Mouse (Mus musculus): ENCODE measurements around the gene Flot2. TPM values are rescaled to one million over a fixed set of nuclear protein-coding genes. Genes with fewer than 3 reads are reported as not detected.
A peak's percentile ranks its signal among the peaks of the same experiment; 100 is the strongest.

Gene Flot2
- polyA plus RNA-seq, 1 experiment from 2014 or later: 40.4 TPM

DNA sequence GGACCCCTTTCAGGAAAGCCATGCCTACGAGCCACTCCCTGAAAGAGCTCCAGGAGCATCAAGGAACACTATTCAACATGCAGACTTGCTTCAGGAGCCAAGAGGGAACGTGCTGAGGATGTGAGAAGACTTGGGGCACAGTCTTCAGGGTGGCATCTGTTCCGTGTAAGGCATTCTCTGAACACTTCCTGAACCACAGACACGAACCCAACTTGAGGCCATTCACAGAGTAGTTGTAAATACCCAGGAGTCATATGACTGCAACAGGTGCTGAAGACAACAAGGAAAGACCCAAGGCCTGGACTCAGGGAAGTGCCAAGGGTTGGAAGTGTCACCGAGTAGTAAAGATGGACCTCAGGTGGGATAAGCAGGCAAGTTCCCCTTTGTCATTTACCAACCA lies 29.8 kb downstream of the Flot2 start:
- Histone ChIP-seq H3K4me2 (ENCODE audit: low read depth, low read length) (no peak overlapping the region), H3K9me3 (replicated peaks; ENCODE audit: control insufficient read depth, low read length) (no peaks in the 10 kb centered on the region), H3K27me3 (ENCODE audit: control insufficient read depth, insufficient read depth, low read length) (no peaks in the 10 kb centered on the region), H3K27ac (replicated peaks; ENCODE audit: low read depth, low read length) (no peak overlapping the region), H3K4me3 (ENCODE audit: low read depth, low read length) (no peak overlapping the region), H3K4me1 (ENCODE audit: control insufficient read depth, insufficient read depth, low read length) (no peaks in the 10 kb centered on the region), H3K9ac (replicated peaks; ENCODE audit: low read length) (no peak overlapping the region), H3K36me3 (replicated peaks; ENCODE audit: control insufficient read depth, insufficient read depth, low read depth, low read length) (no peaks in the 10 kb centered on the region)
- 73% methylated on average over 5 of the region's 5 CpGs for WGBS
- no peak for ATAC-seq (replicated peaks; ENCODE audit: insufficient number of reproducible peaks, low FRiP score, low TSS enrichment, low read depth)
- no peak for DNase-seq (ENCODE audit: low spot score)

DNA sequence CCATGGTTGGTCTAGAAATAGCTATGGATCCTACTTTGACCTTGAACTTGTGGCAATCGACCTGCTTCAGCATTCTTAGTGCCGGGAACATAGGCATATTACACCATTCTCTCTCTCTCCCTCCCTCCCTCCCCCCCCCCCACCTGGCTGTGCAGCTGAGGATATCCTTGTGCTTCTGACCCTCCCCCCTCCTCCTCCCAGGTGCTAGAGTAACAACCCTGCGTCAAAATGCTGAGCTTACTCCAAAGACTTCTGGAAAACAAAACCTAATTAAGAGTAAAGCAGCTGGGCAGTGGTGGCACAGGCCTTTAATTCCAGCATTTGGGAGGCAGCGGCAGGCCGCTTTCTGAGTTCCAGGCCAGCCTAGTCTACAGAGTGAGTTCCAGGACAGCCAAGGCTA lies 31.4 kb downstream of the Flot2 start:
- no peaks in the 10 kb centered on the region for H3K36me3 ChIP-seq (replicated peaks; ENCODE audit: control insufficient read depth, insufficient read depth, low read depth, low read length)
- no peaks in the 10 kb centered on the region for H3K9me3 ChIP-seq (replicated peaks; ENCODE audit: control insufficient read depth, low read length)
- DNase-seq (ENCODE audit: low spot score) (no peak), ATAC-seq (replicated peaks; ENCODE audit: insufficient number of reproducible peaks, low FRiP score, low TSS enrichment, low read depth) (no peak)
- no peaks in the 10 kb centered on the region for H3K4me1 ChIP-seq (ENCODE audit: control insufficient read depth, insufficient read depth, low read length)
- 0 out of 2 replicates have a peak overlapping the region, but pooled peaks have one; percentile 8 for H3K27ac ChIP-seq (replicated peaks; ENCODE audit: low read depth, low read length)
- no peak overlapping the region for H3K4me3 ChIP-seq (ENCODE audit: low read depth, low read length)
- no peak overlapping the region for H3K4me2 ChIP-seq (ENCODE audit: low read depth, low read length)
- H3K27me3 ChIP-seq (ENCODE audit: control insufficient read depth, insufficient read depth, low read length): no peaks in the 10 kb centered on the region
- H3K9ac ChIP-seq (replicated peaks; ENCODE audit: low read length): no peak overlapping the region
- WGBS: 82% methylated on average over 5 of the region's 5 CpGs

GRCm38 (mm10) chr11:78069646-78070045 lies 31.9 kb downstream of the Flot2 start:
- ATAC-seq (replicated peaks; ENCODE audit: insufficient number of reproducible peaks, low FRiP score, low TSS enrichment, low read depth) (peak; percentile 66; the same call in 1 of the 2 replicates), DNase-seq (ENCODE audit: low spot score) (no peak)
- Histone ChIP-seq H3K4me1 (ENCODE audit: control insufficient read depth, insufficient read depth, low read length) (no peaks in the 10 kb centered on the region), H3K27me3 (ENCODE audit: control insufficient read depth, insufficient read depth, low read length) (no peaks in the 10 kb centered on the region), H3K27ac (replicated peaks; ENCODE audit: low read depth, low read length) (no peak overlapping the region), H3K4me2 (ENCODE audit: low read depth, low read length) (no peak overlapping the region), H3K36me3 (replicated peaks; ENCODE audit: control insufficient read depth, insufficient read depth, low read depth, low read length) (no peaks in the 10 kb centered on the region; the same call in 1 of the 2 replicates), H3K9me3 (replicated peaks; ENCODE audit: control insufficient read depth, low read length) (no peaks in the 10 kb centered on the region), H3K4me3 (ENCODE audit: low read depth, low read length) (no peak overlapping the region), H3K9ac (replicated peaks; ENCODE audit: low read length) (no peak overlapping the region)
- 86% methylated on average over 6 of the region's 6 CpGs for WGBS

DNA sequence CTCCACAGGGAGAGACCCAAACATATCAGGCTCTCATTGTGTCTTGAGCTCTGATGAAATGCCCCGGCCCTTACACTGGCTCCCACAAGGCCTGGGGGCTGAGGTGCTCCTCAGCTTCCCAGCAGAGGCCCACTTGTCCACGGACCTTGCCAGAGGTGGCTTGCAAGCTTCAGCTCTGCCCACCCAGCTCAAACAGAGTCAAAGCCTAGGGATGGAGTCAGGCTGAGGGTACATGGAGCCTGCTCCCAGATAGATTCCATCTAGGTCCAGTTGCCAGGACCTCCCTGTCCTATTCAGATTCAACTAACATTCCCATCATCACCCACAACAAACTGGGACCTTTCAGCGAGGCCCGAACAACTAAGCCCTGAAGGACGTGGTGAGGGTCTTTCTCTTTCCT lies 34.2 kb downstream of the Flot2 start:
- no peak overlapping the region for H3K9ac ChIP-seq (replicated peaks; ENCODE audit: low read length)
- 77% methylated on average over 5 of the region's 5 CpGs for WGBS
- no peaks in the 10 kb centered on the region for H3K9me3 ChIP-seq (replicated peaks; ENCODE audit: control insufficient read depth, low read length)
- no peak overlapping the region; the same call in 1 of the 2 replicates for H3K27ac ChIP-seq (replicated peaks; ENCODE audit: low read depth, low read length)
- no peak overlapping the region for H3K4me3 ChIP-seq (ENCODE audit: low read depth, low read length)
- no peak; the same call in 1 of the 2 replicates for ATAC-seq (replicated peaks; ENCODE audit: insufficient number of reproducible peaks, low FRiP score, low TSS enrichment, low read depth)
- no peaks in the 10 kb centered on the region; the same call in none of the 2 replicates for H3K36me3 ChIP-seq (replicated peaks; ENCODE audit: control insufficient read depth, insufficient read depth, low read depth, low read length)
- H3K4me1 ChIP-seq (ENCODE audit: control insufficient read depth, insufficient read depth, low read length): no peaks in the 10 kb centered on the region
- no peak overlapping the region for H3K4me2 ChIP-seq (ENCODE audit: low read depth, low read length)
- no peak for DNase-seq (ENCODE audit: low spot score)
- H3K27me3 ChIP-seq (ENCODE audit: control insufficient read depth, insufficient read depth, low read length): no peaks in the 10 kb centered on the region

DNA sequence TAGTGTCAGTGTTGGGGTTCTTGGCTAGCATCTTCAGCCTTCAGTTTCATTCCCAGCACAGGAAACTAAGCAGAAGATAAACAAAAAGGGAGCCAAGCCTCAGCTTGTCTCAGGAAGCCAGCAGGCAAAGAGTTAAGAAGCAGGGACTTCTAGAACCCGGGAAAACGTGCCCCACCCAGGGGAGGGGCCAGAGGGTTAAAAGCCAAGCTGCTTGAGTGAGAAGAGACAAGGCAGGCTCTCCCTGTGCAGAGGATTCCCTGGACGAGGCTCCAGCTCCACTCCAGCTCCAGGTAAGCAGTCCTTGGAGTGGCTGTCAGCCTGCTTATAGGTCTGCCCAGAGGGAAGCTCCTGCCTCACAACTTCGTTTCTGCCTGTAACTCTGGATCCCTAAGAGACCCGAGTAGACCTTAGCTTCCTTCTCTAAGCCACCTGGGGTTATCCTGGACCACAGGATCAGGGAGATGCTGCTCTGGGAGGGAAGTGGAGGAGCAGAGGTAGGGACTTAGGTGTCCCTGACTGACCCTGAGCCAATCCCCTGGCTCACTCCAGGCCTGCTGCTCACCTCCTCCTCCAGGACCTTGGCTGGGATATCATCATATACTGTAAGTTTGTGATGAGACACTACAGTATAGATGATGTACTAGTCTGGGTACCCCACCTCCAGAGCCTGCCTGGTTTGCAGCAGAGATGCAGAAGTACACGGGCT lies 34.8 kb downstream of the Flot2 start:
- Histone ChIP-seq H3K9ac (replicated peaks; ENCODE audit: low read length) (no peak overlapping the region; the same call in 1 of the 2 replicates), H3K4me2 (ENCODE audit: low read depth, low read length) (no peak overlapping the region), H3K4me1 (ENCODE audit: control insufficient read depth, insufficient read depth, low read length) (no peaks in the 10 kb centered on the region), H3K9me3 (replicated peaks; ENCODE audit: control insufficient read depth, low read length) (no peaks in the 10 kb centered on the region), H3K27me3 (ENCODE audit: control insufficient read depth, insufficient read depth, low read length) (no peaks in the 10 kb centered on the region), H3K4me3 (ENCODE audit: low read depth, low read length) (no peak overlapping the region), H3K36me3 (replicated peaks; ENCODE audit: control insufficient read depth, insufficient read depth, low read depth, low read length) (no peaks in the 10 kb centered on the region; the same call in none of the 2 replicates), H3K27ac (replicated peaks; ENCODE audit: low read depth, low read length) (no peak overlapping the region)
- WGBS: 25% methylated on average over 6 of the region's 6 CpGs
- no peak for ATAC-seq (replicated peaks; ENCODE audit: insufficient number of reproducible peaks, low FRiP score, low TSS enrichment, low read depth)
- no peak for DNase-seq (ENCODE audit: low spot score)

DNA sequence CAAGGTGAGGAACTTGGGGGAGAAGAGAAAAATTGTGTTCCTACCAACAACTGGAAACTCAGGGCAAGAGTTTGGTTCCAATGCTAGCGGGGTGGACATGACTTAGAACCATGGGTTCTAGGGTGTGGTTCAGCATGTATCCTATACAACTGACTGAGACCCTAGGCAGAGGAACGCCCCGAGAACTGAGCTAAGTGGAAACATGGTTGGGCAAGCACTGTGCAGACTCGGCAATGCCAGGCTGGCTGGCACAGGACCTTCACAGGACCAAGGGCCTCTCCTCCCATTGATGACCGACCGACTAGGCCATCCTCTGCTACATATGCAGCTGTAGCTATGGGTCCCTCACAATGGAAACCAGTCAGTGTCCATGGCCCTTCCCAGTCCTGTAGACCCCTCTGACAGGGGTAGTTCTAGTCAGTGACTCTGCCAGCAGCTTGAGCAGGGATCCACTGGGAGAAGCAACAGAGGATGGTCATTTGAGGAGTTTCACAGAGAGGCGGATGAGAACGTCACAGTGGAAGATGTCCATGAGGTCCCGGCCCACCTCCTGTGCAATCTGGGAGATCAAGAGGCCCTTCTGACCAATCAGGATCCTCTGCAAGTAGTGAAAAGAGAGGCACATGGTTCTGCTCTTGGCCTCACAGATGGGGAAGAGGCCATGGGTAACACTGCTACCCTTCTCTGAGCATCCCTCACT lies 36.0 kb downstream of the Flot2 start:
- no peaks in the 10 kb centered on the region; the same call in none of the 2 replicates for H3K36me3 ChIP-seq (replicated peaks; ENCODE audit: control insufficient read depth, insufficient read depth, low read depth, low read length)

GRCm38 (mm10) chr11:78074277-78074652 lies 36.5 kb downstream of the Flot2 start:
- Histone ChIP-seq H3K9me3 (replicated peaks; ENCODE audit: control insufficient read depth, low read length) (no peaks in the 10 kb centered on the region), H3K4me3 (ENCODE audit: low read depth, low read length) (no peak overlapping the region), H3K27me3 (ENCODE audit: control insufficient read depth, insufficient read depth, low read length) (no peaks in the 10 kb centered on the region), H3K9ac (replicated peaks; ENCODE audit: low read length) (no peak overlapping the region), H3K27ac (replicated peaks; ENCODE audit: low read depth, low read length) (no peak overlapping the region), H3K4me1 (ENCODE audit: control insufficient read depth, insufficient read depth, low read length) (no peaks in the 10 kb centered on the region), H3K36me3 (replicated peaks; ENCODE audit: control insufficient read depth, insufficient read depth, low read depth, low read length) (no peaks in the 10 kb centered on the region; the same call in none of the 2 replicates), H3K4me2 (ENCODE audit: low read depth, low read length) (no peak overlapping the region)
- 94% methylated on average over 2 of the region's 2 CpGs for WGBS
- DNase-seq (ENCODE audit: low spot score): no peak
- ATAC-seq (replicated peaks; ENCODE audit: insufficient number of reproducible peaks, low FRiP score, low TSS enrichment, low read depth): no peak

More for the DNA sequence above, 36.0 kb downstream of the Flot2 start:
- Histone ChIP-seq H3K27ac (replicated peaks; ENCODE audit: low read depth, low read length) (no peak overlapping the region), H3K4me3 (ENCODE audit: low read depth, low read length) (no peak overlapping the region), H3K4me1 (ENCODE audit: control insufficient read depth, insufficient read depth, low read length) (no peaks in the 10 kb centered on the region), H3K4me2 (ENCODE audit: low read depth, low read length) (no peak overlapping the region), H3K9me3 (replicated peaks; ENCODE audit: control insufficient read depth, low read length) (no peaks in the 10 kb centered on the region), H3K9ac (replicated peaks; ENCODE audit: low read length) (no peak overlapping the region), H3K27me3 (ENCODE audit: control insufficient read depth, insufficient read depth, low read length) (no peaks in the 10 kb centered on the region)
- ATAC-seq (replicated peaks; ENCODE audit: insufficient number of reproducible peaks, low FRiP score, low TSS enrichment, low read depth): no peak
- 93% methylated on average over 9 of the region's 9 CpGs for WGBS
- no peak for DNase-seq (ENCODE audit: low spot score)

GRCm38 (mm10) chr11:78074666-78075065 lies 36.9 kb downstream of the Flot2 start:
- Histone ChIP-seq H3K9ac (replicated peaks; ENCODE audit: low read length) (no peak overlapping the region), H3K4me2 (ENCODE audit: low read depth, low read length) (no peak overlapping the region), H3K36me3 (replicated peaks; ENCODE audit: control insufficient read depth, insufficient read depth, low read depth, low read length) (no peaks in the 10 kb centered on the region; the same call in none of the 2 replicates), H3K9me3 (replicated peaks; ENCODE audit: control insufficient read depth, low read length) (no peaks in the 10 kb centered on the region), H3K27me3 (ENCODE audit: control insufficient read depth, insufficient read depth, low read length) (no peaks in the 10 kb centered on the region), H3K4me1 (ENCODE audit: control insufficient read depth, insufficient read depth, low read length) (no peaks in the 10 kb centered on the region), H3K27ac (replicated peaks; ENCODE audit: low read depth, low read length) (no peak overlapping the region), H3K4me3 (ENCODE audit: low read depth, low read length) (no peak overlapping the region)
- DNase-seq (ENCODE audit: low spot score): no peak
- no peak for ATAC-seq (replicated peaks; ENCODE audit: insufficient number of reproducible peaks, low FRiP score, low TSS enrichment, low read depth)
- WGBS: 90% methylated on average over 4 of the region's 4 CpGs

Measured in embryonic facial prominence, embryonic 11.5 days (tissue).